Mouse (Mus musculus): Measurements from ENCODE around the gene Man1b1. TPM values are rescaled to one million over a fixed set of nuclear protein-coding genes. Genes with fewer than 3 reads are reported as not detected.
A peak's percentile ranks its signal among the peaks of the same experiment; 100 is the strongest.

Man1b1 gene
- polyA plus RNA-seq, 1 experiment from 2014 or later = 54.6 TPM

GRCm38 (mm10) chr2:25326036-25326435 lies 6.1 kb upstream of the Man1b1 start:
- no peak for ATAC-seq
- WGBS = 79% methylated on average over 2 of the region's 2 CpGs

GRCm38 (mm10) chr2:25328440-25328839 lies 3.7 kb upstream of the Man1b1 start:
- Histone ChIP-seq H3K27me3 (replicated peaks; ENCODE audit: control insufficient read depth, insufficient read depth, low read length) (0 out of 2 replicates have a peak, but pooled peaks cover 2% of the 10 kb centered on the region), H3K9ac (replicated peaks; ENCODE audit: low read depth, low read length) (no peak overlapping the region), H3K4me2 (ENCODE audit: low read length) (no peak overlapping the region), H3K4me1 (replicated peaks; ENCODE audit: control insufficient read depth, insufficient read depth, low read length) (peaks cover 13% of the 10 kb centered on the region), H3K36me3 (ENCODE audit: control insufficient read depth, insufficient read depth) (no peaks in the 10 kb centered on the region), H3K9me3 (ENCODE audit: control insufficient read depth, low read length) (no peaks in the 10 kb centered on the region), H3K4me3 (replicated peaks; ENCODE audit: low read length) (no peak overlapping the region), H3K27ac (ENCODE audit: low read length) (no peak overlapping the region)
- WGBS = 33% methylated on average over 7 of the region's 7 CpGs
- ATAC-seq = no peak

More at GRCm38 (mm10) chr2:25326036-25326435, 6.1 kb upstream of the Man1b1 start:
- no peak overlapping the region for H3K9ac ChIP-seq (replicated peaks; ENCODE audit: low read depth, low read length)
- peaks cover 9% of the 10 kb centered on the region; the same call in 1 of the 2 replicates for H3K27me3 ChIP-seq (replicated peaks; ENCODE audit: control insufficient read depth, insufficient read depth, low read length)
- H3K9me3 ChIP-seq (ENCODE audit: control insufficient read depth, low read length) = no peaks in the 10 kb centered on the region
- H3K4me2 ChIP-seq (ENCODE audit: low read length) = no peak overlapping the region
- no peak overlapping the region for H3K27ac ChIP-seq (ENCODE audit: low read length)
- H3K4me3 ChIP-seq (replicated peaks; ENCODE audit: low read length) = no peak overlapping the region
- H3K4me1 ChIP-seq (replicated peaks; ENCODE audit: control insufficient read depth, insufficient read depth, low read length) = peaks cover under 1% of the 10 kb centered on the region; the same call in 1 of the 2 replicates
- no peaks in the 10 kb centered on the region for H3K36me3 ChIP-seq (ENCODE audit: control insufficient read depth, insufficient read depth)

GRCm38 (mm10) chr2:25331470-25331869 lies 668 bp upstream of the Man1b1 start:
- WGBS = 58% methylated on average over 9 of the region's 9 CpGs
- Histone ChIP-seq H3K9ac (replicated peaks; ENCODE audit: low read depth, low read length) (peak overlapping the region; percentile 90; the same call in 1 of the 2 replicates), H3K4me1 (replicated peaks; ENCODE audit: control insufficient read depth, insufficient read depth, low read length) (peaks cover 21% of the 10 kb centered on the region), H3K9me3 (ENCODE audit: control insufficient read depth, low read length) (no peaks in the 10 kb centered on the region), H3K4me2 (ENCODE audit: low read length) (peak overlapping the region; percentile 76), H3K27ac (ENCODE audit: low read length) (no peak overlapping the region), H3K4me3 (replicated peaks; ENCODE audit: low read length) (peak overlapping the region; percentile 81), H3K27me3 (replicated peaks; ENCODE audit: control insufficient read depth, insufficient read depth, low read length) (no peaks in the 10 kb centered on the region), H3K36me3 (ENCODE audit: control insufficient read depth, insufficient read depth) (peaks cover 9% of the 10 kb centered on the region; the same call in 1 of the 2 replicates)
- no peak for ATAC-seq

GRCm38 (mm10) chr2:25333569-25333968 lies 1.4 kb downstream of the Man1b1 start:
- H3K27me3 ChIP-seq (replicated peaks; ENCODE audit: control insufficient read depth, insufficient read depth, low read length) = no peaks in the 10 kb centered on the region
- no peak overlapping the region for H3K27ac ChIP-seq (ENCODE audit: low read length)
- H3K4me3 ChIP-seq (replicated peaks; ENCODE audit: low read length) = peak overlapping the region; percentile 81
- WGBS = 83% methylated on average over 2 of the region's 2 CpGs
- ATAC-seq = no peak
- H3K36me3 ChIP-seq (ENCODE audit: control insufficient read depth, insufficient read depth) = peaks cover 23% of the 10 kb centered on the region
- H3K9ac ChIP-seq (replicated peaks; ENCODE audit: low read depth, low read length) = no peak overlapping the region; the same call in 1 of the 2 replicates
- H3K4me2 ChIP-seq (ENCODE audit: low read length) = peak overlapping the region; percentile 94
- H3K9me3 ChIP-seq (ENCODE audit: control insufficient read depth, low read length) = no peaks in the 10 kb centered on the region
- peaks cover 21% of the 10 kb centered on the region for H3K4me1 ChIP-seq (replicated peaks; ENCODE audit: control insufficient read depth, insufficient read depth, low read length)

- Histone ChIP-seq H3K4me3 (replicated peaks; ENCODE audit: low read length) (no peak overlapping the region), H3K4me2 (ENCODE audit: low read length) (no peak overlapping the region), H3K27ac (ENCODE audit: low read length) (no peak overlapping the region), H3K9ac (replicated peaks; ENCODE audit: low read depth, low read length) (no peak overlapping the region), H3K27me3 (replicated peaks; ENCODE audit: control insufficient read depth, insufficient read depth, low read length) (no peaks in the 10 kb centered on the region), H3K36me3 (ENCODE audit: control insufficient read depth, insufficient read depth) (peaks cover 41% of the 10 kb centered on the region), H3K9me3 (ENCODE audit: control insufficient read depth, low read length) (no peaks in the 10 kb centered on the region), H3K4me1 (replicated peaks; ENCODE audit: control insufficient read depth, insufficient read depth, low read length) (peaks cover 10% of the 10 kb centered on the region)
- ATAC-seq = no peak
- WGBS = 93% methylated on average over 6 of the region's 6 CpGs
Measured at GRCm38 (mm10) chr2:25338303-25338702, 6.2 kb downstream of the Man1b1 start.

- H3K9me3 ChIP-seq (ENCODE audit: control insufficient read depth, low read length) = no peaks in the 10 kb centered on the region
- H3K36me3 ChIP-seq (ENCODE audit: control insufficient read depth, insufficient read depth) = peaks cover 58% of the 10 kb centered on the region
- no peak overlapping the region for H3K27ac ChIP-seq (ENCODE audit: low read length)
- no peak overlapping the region for H3K9ac ChIP-seq (replicated peaks; ENCODE audit: low read depth, low read length)
- no peak overlapping the region for H3K4me2 ChIP-seq (ENCODE audit: low read length)
- H3K4me1 ChIP-seq (replicated peaks; ENCODE audit: control insufficient read depth, insufficient read depth, low read length) = no peaks in the 10 kb centered on the region
- 93% methylated on average over 7 of the region's 7 CpGs for WGBS
- no peak overlapping the region for H3K4me3 ChIP-seq (replicated peaks; ENCODE audit: low read length)
- H3K27me3 ChIP-seq (replicated peaks; ENCODE audit: control insufficient read depth, insufficient read depth, low read length) = no peaks in the 10 kb centered on the region
- no peak for ATAC-seq
Measured at GRCm38 (mm10) chr2:25348162-25348561, 16.0 kb downstream of the Man1b1 start.

GRCm38 (mm10) chr2:25349499-25349898 lies 17.4 kb downstream of the Man1b1 start:
- H3K36me3 ChIP-seq (ENCODE audit: control insufficient read depth, insufficient read depth) = peaks cover 45% of the 10 kb centered on the region
- H3K27me3 ChIP-seq (replicated peaks; ENCODE audit: control insufficient read depth, insufficient read depth, low read length) = no peaks in the 10 kb centered on the region
- 91% methylated on average over 4 of the region's 4 CpGs for WGBS
- no peak overlapping the region for H3K4me3 ChIP-seq (replicated peaks; ENCODE audit: low read length)
- no peak overlapping the region for H3K27ac ChIP-seq (ENCODE audit: low read length)
- H3K9me3 ChIP-seq (ENCODE audit: control insufficient read depth, low read length) = no peaks in the 10 kb centered on the region
- H3K4me2 ChIP-seq (ENCODE audit: low read length) = no peak overlapping the region
- ATAC-seq = no peak
- no peaks in the 10 kb centered on the region for H3K4me1 ChIP-seq (replicated peaks; ENCODE audit: control insufficient read depth, insufficient read depth, low read length)
- no peak overlapping the region for H3K9ac ChIP-seq (replicated peaks; ENCODE audit: low read depth, low read length)

GRCm38 (mm10) chr2:25350701-25351100 lies 18.6 kb downstream of the Man1b1 start:
- Histone ChIP-seq H3K27me3 (replicated peaks; ENCODE audit: control insufficient read depth, insufficient read depth, low read length) (no peaks in the 10 kb centered on the region), H3K9me3 (ENCODE audit: control insufficient read depth, low read length) (no peaks in the 10 kb centered on the region), H3K4me2 (ENCODE audit: low read length) (no peak overlapping the region), H3K27ac (ENCODE audit: low read length) (no peak overlapping the region), H3K36me3 (ENCODE audit: control insufficient read depth, insufficient read depth) (peaks cover 36% of the 10 kb centered on the region), H3K4me1 (replicated peaks; ENCODE audit: control insufficient read depth, insufficient read depth, low read length) (peaks cover 6% of the 10 kb centered on the region), H3K9ac (replicated peaks; ENCODE audit: low read depth, low read length) (no peak overlapping the region), H3K4me3 (replicated peaks; ENCODE audit: low read length) (no peak overlapping the region)
- no peak for ATAC-seq
- 97% methylated on average over 3 of the region's 3 CpGs for WGBS

GRCm38 (mm10) chr2:25354211-25354610 lies 22.1 kb downstream of the Man1b1 start:
- Histone ChIP-seq H3K27ac (ENCODE audit: low read length) (no peak overlapping the region), H3K36me3 (ENCODE audit: control insufficient read depth, insufficient read depth) (peaks cover 16% of the 10 kb centered on the region), H3K27me3 (replicated peaks; ENCODE audit: control insufficient read depth, insufficient read depth, low read length) (no peaks in the 10 kb centered on the region), H3K9ac (replicated peaks; ENCODE audit: low read depth, low read length) (no peak overlapping the region), H3K4me1 (replicated peaks; ENCODE audit: control insufficient read depth, insufficient read depth, low read length) (peaks cover 19% of the 10 kb centered on the region), H3K4me3 (replicated peaks; ENCODE audit: low read length) (no peak overlapping the region), H3K4me2 (ENCODE audit: low read length) (no peak overlapping the region), H3K9me3 (ENCODE audit: control insufficient read depth, low read length) (no peaks in the 10 kb centered on the region)
- 89% methylated on average over 6 of the region's 6 CpGs for WGBS
- no peak for ATAC-seq
